Mouse (Mus musculus) olfactory bulb, adult 2 months (tissue): ENCODE measurements at regions not wholly inside any gene's neighbourhood (a gene's known extent, or its start where the extent isn't known, plus 50 kb on each side); places are given as distances from the start of the nearest gene placed in this dataset.

Experiments
- H3K27ac ChIP-seq: fragments of 200-500 bp; 2 replicates; pipeline ENCODE4 v1.5.1; 2012; ENCODE audit warnings: low read depth, low read length; ENCODE audit not compliant: insufficient read depth
- H3K4me1 ChIP-seq: fragments of 200-500 bp; 2 replicates; pipeline ENCODE4 v1.6.1; 2012; ENCODE audit warnings: low read length; ENCODE audit not compliant: control insufficient read depth, insufficient read depth
- H3K4me3 ChIP-seq: fragments of 200-500 bp; 2 replicates; pipeline ENCODE4 v1.5.1; 2012; ENCODE audit warnings: mild to moderate bottlenecking, low read depth, low read length, moderate library complexity; ENCODE audit not compliant: insufficient read depth
- CTCF ChIP-seq: fragments of 200-500 bp; IDR thresholded peaks from 2 replicates; pipeline ENCODE4 v1.5.1; 2012; ENCODE audit warnings: low read depth, mild to moderate bottlenecking, low read length, moderate library complexity; ENCODE audit not compliant: insufficient read depth
- POLR2A ChIP-seq: fragments of 200-500 bp; IDR thresholded peaks from 2 replicates; pipeline ENCODE4 v1.6.1; 2012; ENCODE audit warnings: mild to moderate bottlenecking, low read depth, low read length, moderate library complexity; ENCODE audit not compliant: insufficient read depth
- WGBS: fragments of 180-500 bp; shearing (Covaris S2); methylation state at CpG from one replicate; pipeline ENCODE4 v1.1.7; 2018; 5-methylcytosine and 5-hydroxymethylcytosine counted together

GRCm38 (mm10) chr1:69470614-69471250 lies 216.3 kb downstream of the Ikzf2 start:
- TF ChIP-seq CTCF (no peak), POLR2A (no peak)
- 88% methylated on average over 4 of the region's 4 CpGs for WGBS

GRCm38 (mm10) chr1:69469158-69469901 lies 217.7 kb downstream of the Ikzf2 start:
- TF ChIP-seq POLR2A: no peak
- no peak for TF ChIP-seq CTCF

More at GRCm38 (mm10) chr1:69470614-69471250, 216.3 kb downstream of the Ikzf2 start:
- no peaks in the 10 kb centered on the region for H3K4me1 ChIP-seq
- no peak overlapping the region for H3K4me3 ChIP-seq
- no peak overlapping the region for H3K27ac ChIP-seq

GRCm38 (mm10) chr1:69466534-69467275 lies 220.3 kb downstream of the Ikzf2 start:
- no peaks in the 10 kb centered on the region for H3K4me1 ChIP-seq
- 33% methylated on average over 5 of the region's 5 CpGs for WGBS
- TF ChIP-seq POLR2A (no peak), CTCF (no peak)

More at GRCm38 (mm10) chr1:69469158-69469901, 217.7 kb downstream of the Ikzf2 start:
- WGBS: 86% methylated on average over 8 of the region's 8 CpGs
- Histone ChIP-seq H3K4me3 (no peak overlapping the region), H3K27ac (no peak overlapping the region), H3K4me1 (no peaks in the 10 kb centered on the region)

GRCm38 (mm10) chr1:69461191-69461590 lies 225.9 kb downstream of the Ikzf2 start:
- WGBS: 71% methylated on average over 3 of the region's 3 CpGs
- no peak overlapping the region for H3K4me3 ChIP-seq
- TF ChIP-seq CTCF: no peak
- TF ChIP-seq POLR2A: no peak
- no peak overlapping the region for H3K27ac ChIP-seq
- H3K4me1 ChIP-seq: no peaks in the 10 kb centered on the region

More at GRCm38 (mm10) chr1:69466534-69467275, 220.3 kb downstream of the Ikzf2 start:
- Histone ChIP-seq H3K27ac (no peak overlapping the region), H3K4me3 (no peak overlapping the region)

GRCm38 (mm10) chr1:69459899-69460298 lies 227.1 kb downstream of the Ikzf2 start:
- TF ChIP-seq CTCF (no peak), POLR2A (no peak)
- no peak overlapping the region for H3K4me3 ChIP-seq
- no peak overlapping the region for H3K27ac ChIP-seq
- no peaks in the 10 kb centered on the region for H3K4me1 ChIP-seq

GRCm38 (mm10) chr1:69457471-69457870 lies 229.6 kb downstream of the Ikzf2 start:
- TF ChIP-seq CTCF: no peak
- TF ChIP-seq POLR2A: no peak
- Histone ChIP-seq H3K4me1 (no peaks in the 10 kb centered on the region), H3K4me3 (no peak overlapping the region), H3K27ac (no peak overlapping the region)

- Histone ChIP-seq H3K4me1 (no peaks in the 10 kb centered on the region), H3K27ac (no peak overlapping the region), H3K4me3 (no peak overlapping the region)
- WGBS: 87% methylated on average over 3 of the region's 3 CpGs
- TF ChIP-seq CTCF (no peak), POLR2A (no peak)
Observed at GRCm38 (mm10) chr1:69453991-69454390, 233.1 kb downstream of the Ikzf2 start.

- TF ChIP-seq CTCF (no peak), POLR2A (no peak)
- Histone ChIP-seq H3K4me1 (no peaks in the 10 kb centered on the region), H3K4me3 (no peak overlapping the region), H3K27ac (no peak overlapping the region)
Observed at GRCm38 (mm10) chr1:69452910-69453309, 234.1 kb downstream of the Ikzf2 start.

GRCm38 (mm10) chr1:69450455-69450854 lies 236.6 kb downstream of the Ikzf2 start:
- Histone ChIP-seq H3K27ac (no peak overlapping the region), H3K4me3 (no peak overlapping the region), H3K4me1 (no peaks in the 10 kb centered on the region)
- WGBS: 76% methylated on average over 2 of the region's 2 CpGs
- TF ChIP-seq CTCF (no peak), POLR2A (no peak)
